Mouse (Mus musculus): ENCODE data around the gene Lpin2. TPM values are rescaled to one million over a fixed set of nuclear protein-coding genes. Genes with fewer than 3 reads are reported as not detected.

Lpin2 gene
- polyA plus RNA-seq, 1 experiment from 2014 or later, result 32.1 TPM

DNA sequence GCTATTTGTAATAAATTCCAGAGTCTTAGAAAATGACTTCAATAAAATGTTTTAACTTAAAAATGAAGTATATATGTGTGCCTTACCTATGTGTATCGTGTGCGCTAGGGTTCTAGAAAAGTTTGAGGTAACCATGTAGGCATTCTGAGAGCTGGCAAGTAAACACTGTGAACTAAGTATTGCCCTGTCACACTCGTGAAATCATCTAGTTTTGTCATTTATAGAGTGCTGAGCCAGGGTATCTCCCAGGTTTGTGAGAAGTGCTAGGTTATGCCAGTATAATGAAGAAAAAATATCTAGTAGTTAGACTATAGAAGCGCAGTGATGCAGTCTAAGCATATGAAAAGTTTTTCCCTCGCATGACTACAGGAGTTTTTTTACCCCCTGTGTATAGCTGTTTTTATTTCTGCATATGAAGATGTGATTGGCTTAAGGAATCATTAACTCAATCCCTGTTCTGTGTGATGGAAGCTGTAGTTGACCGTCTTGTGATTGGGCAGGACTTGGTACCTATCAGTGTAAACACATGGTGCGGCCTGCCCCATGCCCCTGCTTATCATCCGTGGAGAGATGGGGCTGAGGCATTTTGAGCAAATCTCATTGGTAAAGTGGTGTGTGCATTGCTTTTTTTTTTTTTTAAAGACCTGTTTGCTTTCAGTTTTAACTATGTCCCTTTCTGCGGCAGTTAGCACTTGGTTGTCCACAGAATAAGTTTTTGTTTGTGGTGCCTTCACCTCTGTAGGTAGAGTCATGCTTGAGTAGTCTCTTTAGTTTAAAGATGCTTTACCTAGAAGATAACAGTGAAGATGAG, 21.8 kb downstream of the Lpin2 start:
- no peak for DNase-seq (ENCODE audit: low spot score)
- Histone ChIP-seq H3K36me3 (ENCODE audit: control insufficient read depth, insufficient read depth, low read length) (no peaks in the 10 kb centered on the region), H3K27me3 (replicated peaks; ENCODE audit: control insufficient read depth, insufficient read depth, low read length) (no peaks in the 10 kb centered on the region), H3K4me1 (ENCODE audit: control insufficient read depth, insufficient read depth, low read length) (no peaks in the 10 kb centered on the region), H3K9me3 (ENCODE audit: control insufficient read depth, low read length) (no peaks in the 10 kb centered on the region), H3K27ac (replicated peaks; ENCODE audit: low read depth, low read length) (no peak overlapping the region), H3K4me3 (ENCODE audit: low read depth, low read length) (no peak overlapping the region), H3K9ac (ENCODE audit: low read depth, low read length) (no peak overlapping the region), H3K4me2 (ENCODE audit: low read depth, low read length) (no peak overlapping the region)
- no peak for ATAC-seq (ENCODE audit: low read depth)
- 92% methylated on average over 9 of the region's 9 CpGs for WGBS

DNA sequence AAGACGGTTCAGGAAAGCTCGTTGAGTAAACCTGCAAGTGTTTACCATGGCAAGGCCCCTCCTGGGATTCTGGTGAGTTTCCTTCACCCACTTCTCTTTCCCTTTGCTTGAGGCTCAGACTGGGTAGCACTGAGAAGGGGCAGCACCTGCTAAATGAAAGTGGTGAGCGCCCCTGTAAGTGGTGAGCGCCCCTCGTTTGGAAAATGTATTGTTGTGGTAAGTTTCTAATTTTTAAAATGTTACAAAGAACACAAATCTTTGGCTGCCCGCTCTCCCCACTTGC, 22.4 kb downstream of the Lpin2 start:
- DNase-seq (ENCODE audit: low spot score) (no peak), ATAC-seq (ENCODE audit: low read depth) (no peak)
- Histone ChIP-seq H3K4me2 (ENCODE audit: low read depth, low read length) (no peak overlapping the region), H3K27me3 (replicated peaks; ENCODE audit: control insufficient read depth, insufficient read depth, low read length) (no peaks in the 10 kb centered on the region), H3K36me3 (ENCODE audit: control insufficient read depth, insufficient read depth, low read length) (no peaks in the 10 kb centered on the region), H3K4me3 (ENCODE audit: low read depth, low read length) (no peak overlapping the region), H3K27ac (replicated peaks; ENCODE audit: low read depth, low read length) (no peak overlapping the region), H3K9me3 (ENCODE audit: control insufficient read depth, low read length) (no peaks in the 10 kb centered on the region), H3K4me1 (ENCODE audit: control insufficient read depth, insufficient read depth, low read length) (no peaks in the 10 kb centered on the region), H3K9ac (ENCODE audit: low read depth, low read length) (no peak overlapping the region)
- 86% methylated on average over 6 of the region's 6 CpGs for WGBS

DNA sequence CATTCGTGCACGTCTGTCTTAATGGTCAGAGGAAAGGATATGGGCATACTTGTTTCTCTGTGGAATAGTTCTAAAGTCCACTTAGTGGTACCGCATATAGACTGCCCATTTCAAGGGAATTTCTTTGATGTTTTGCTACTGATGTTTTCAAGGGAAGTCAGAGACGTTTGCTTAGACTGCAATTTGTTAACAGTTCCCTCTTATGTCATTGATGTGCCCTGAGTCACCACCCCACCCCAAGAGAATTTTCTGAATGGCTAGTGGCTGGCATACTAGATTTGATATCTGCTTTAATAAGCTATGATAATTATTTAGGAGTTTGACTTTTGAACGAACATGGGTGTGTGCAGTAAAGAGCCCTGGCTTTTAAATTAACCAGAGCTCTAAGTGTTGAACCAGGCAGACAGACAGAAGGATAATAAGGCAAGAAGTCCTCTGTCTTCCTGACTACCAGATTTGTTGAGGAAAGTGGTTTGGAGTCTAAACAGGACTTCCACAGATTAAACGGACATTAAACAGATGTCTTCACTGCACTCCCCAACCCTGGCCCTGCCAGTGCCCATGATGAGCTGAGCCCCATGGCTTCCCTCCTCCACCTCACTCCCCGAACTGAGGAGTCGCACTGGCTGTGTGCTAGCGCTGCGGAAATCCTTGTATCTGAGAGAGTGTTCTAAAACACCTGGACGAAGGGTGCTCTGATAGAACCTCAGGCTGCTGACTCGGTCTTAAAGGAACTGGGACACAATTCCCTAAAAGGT, 24.0 kb downstream of the Lpin2 start:
- no peak overlapping the region for H3K4me2 ChIP-seq (ENCODE audit: low read depth, low read length)
- no peaks in the 10 kb centered on the region for H3K27me3 ChIP-seq (replicated peaks; ENCODE audit: control insufficient read depth, insufficient read depth, low read length)
- DNase-seq (ENCODE audit: low spot score) (no peak), ATAC-seq (ENCODE audit: low read depth) (no peak)
- H3K4me3 ChIP-seq (ENCODE audit: low read depth, low read length), result no peak overlapping the region
- no peak overlapping the region for H3K9ac ChIP-seq (ENCODE audit: low read depth, low read length)
- no peaks in the 10 kb centered on the region for H3K9me3 ChIP-seq (ENCODE audit: control insufficient read depth, low read length)
- no peak overlapping the region for H3K27ac ChIP-seq (replicated peaks; ENCODE audit: low read depth, low read length)
- 62% methylated on average over 12 of the region's 12 CpGs for WGBS
- H3K4me1 ChIP-seq (ENCODE audit: control insufficient read depth, insufficient read depth, low read length), result no peaks in the 10 kb centered on the region
- no peaks in the 10 kb centered on the region for H3K36me3 ChIP-seq (ENCODE audit: control insufficient read depth, insufficient read depth, low read length)

DNA sequence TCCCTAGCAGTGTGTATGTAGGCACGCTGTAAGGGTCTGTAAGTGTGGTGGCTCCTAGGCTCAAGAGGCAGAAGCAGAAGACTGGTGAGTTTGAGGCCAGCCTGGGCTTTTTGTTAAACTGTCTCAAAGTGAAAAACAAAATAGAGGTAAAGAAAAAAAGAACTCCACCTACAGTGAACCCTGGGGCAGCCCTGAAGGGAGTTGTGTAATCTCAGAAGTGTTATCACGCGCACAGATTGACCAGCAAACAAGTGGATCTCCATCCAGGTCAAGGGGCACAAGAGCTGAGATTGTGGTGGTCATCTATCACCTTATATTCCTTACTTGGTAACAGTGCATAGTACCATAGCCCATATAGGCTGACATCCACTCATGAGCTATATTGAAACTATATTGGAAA, 24.9 kb downstream of the Lpin2 start:
- no peak overlapping the region for H3K4me2 ChIP-seq (ENCODE audit: low read depth, low read length)
- ATAC-seq (ENCODE audit: low read depth) (no peak), DNase-seq (ENCODE audit: low spot score) (no peak)
- H3K27ac ChIP-seq (replicated peaks; ENCODE audit: low read depth, low read length), result no peak overlapping the region
- 98% methylated on average over 3 of the region's 3 CpGs for WGBS
- H3K4me1 ChIP-seq (ENCODE audit: control insufficient read depth, insufficient read depth, low read length), result no peaks in the 10 kb centered on the region
- no peaks in the 10 kb centered on the region for H3K9me3 ChIP-seq (ENCODE audit: control insufficient read depth, low read length)
- H3K4me3 ChIP-seq (ENCODE audit: low read depth, low read length), result no peak overlapping the region
- no peaks in the 10 kb centered on the region for H3K36me3 ChIP-seq (ENCODE audit: control insufficient read depth, insufficient read depth, low read length)
- H3K9ac ChIP-seq (ENCODE audit: low read depth, low read length), result no peak overlapping the region
- H3K27me3 ChIP-seq (replicated peaks; ENCODE audit: control insufficient read depth, insufficient read depth, low read length), result no peaks in the 10 kb centered on the region

DNA sequence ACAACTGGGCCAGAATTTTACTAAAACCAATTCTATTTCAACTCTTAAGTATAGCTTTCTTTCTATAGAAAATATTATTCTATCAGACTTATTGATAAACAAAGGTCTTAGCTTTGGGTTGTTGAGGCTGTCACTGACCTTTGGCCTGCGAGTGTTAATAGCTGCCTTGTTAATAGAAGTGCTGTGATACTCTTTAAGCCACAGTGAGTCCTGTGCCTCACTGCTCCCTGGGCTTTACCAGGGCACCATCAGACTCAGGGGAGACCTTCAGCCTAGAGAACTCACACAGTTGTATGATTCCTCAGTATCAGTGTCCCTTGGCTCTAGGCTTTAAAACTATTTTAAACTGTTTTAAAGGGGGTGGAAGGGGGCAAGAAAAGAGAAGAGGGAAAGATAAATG, 26.0 kb downstream of the Lpin2 start:
- no peak for DNase-seq (ENCODE audit: low spot score)
- H3K27me3 ChIP-seq (replicated peaks; ENCODE audit: control insufficient read depth, insufficient read depth, low read length), result no peaks in the 10 kb centered on the region
- H3K27ac ChIP-seq (replicated peaks; ENCODE audit: low read depth, low read length), result no peak overlapping the region
- H3K4me3 ChIP-seq (ENCODE audit: low read depth, low read length), result no peak overlapping the region
- H3K9ac ChIP-seq (ENCODE audit: low read depth, low read length), result no peak overlapping the region
- H3K4me2 ChIP-seq (ENCODE audit: low read depth, low read length), result no peak overlapping the region
- ATAC-seq (ENCODE audit: low read depth), result no peak
- 91% methylated on average over 1 of the region's 1 CpGs for WGBS
- no peaks in the 10 kb centered on the region for H3K36me3 ChIP-seq (ENCODE audit: control insufficient read depth, insufficient read depth, low read length)
- no peaks in the 10 kb centered on the region for H3K4me1 ChIP-seq (ENCODE audit: control insufficient read depth, insufficient read depth, low read length)
- no peaks in the 10 kb centered on the region for H3K9me3 ChIP-seq (ENCODE audit: control insufficient read depth, low read length)

DNA sequence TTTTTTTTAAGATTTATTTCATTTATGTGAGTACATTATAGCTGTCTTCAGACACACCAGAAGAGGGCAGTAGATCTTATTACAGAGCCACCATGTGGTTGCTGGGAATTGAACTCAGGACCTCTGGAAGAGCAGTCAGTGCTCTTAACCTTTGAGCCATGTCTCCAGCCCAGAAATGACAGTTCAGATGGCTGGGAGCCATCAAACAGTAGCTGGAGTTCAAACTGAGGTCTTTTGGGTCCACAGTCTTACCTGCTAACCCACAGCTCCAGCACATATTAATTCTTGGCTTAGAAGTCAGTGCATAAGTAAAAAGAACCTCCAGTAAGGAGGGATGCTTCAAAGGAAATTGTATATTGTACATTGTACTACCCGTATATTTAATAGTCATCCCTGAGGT, 26.6 kb downstream of the Lpin2 start:
- H3K9ac ChIP-seq (ENCODE audit: low read depth, low read length), result no peak overlapping the region
- 86% methylated on average over 1 of the region's 1 CpGs for WGBS

DNA sequence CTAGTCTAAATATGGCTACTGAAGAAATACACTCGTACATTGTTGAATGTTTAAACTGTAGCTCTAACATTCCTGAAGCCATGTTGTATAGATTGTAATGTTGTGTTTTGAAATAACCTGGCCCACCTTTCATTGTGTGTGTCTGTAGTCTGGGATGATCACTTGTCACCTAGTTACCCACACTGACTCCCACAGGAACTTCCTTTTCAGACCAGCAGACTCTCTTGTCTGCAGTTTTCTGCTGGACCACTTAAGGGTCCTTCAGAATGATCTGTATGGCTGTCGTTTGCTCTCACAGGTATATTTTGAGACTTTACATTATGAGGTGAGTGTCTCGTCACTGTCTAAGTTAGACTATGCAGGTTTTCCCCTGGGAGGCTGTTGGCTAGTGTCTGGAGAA, 27.6 kb downstream of the Lpin2 start:
- Histone ChIP-seq H3K9me3 (ENCODE audit: control insufficient read depth, low read length) (no peaks in the 10 kb centered on the region), H3K4me3 (ENCODE audit: low read depth, low read length) (no peak overlapping the region), H3K36me3 (ENCODE audit: control insufficient read depth, insufficient read depth, low read length) (no peaks in the 10 kb centered on the region), H3K27me3 (replicated peaks; ENCODE audit: control insufficient read depth, insufficient read depth, low read length) (no peaks in the 10 kb centered on the region), H3K4me1 (ENCODE audit: control insufficient read depth, insufficient read depth, low read length) (no peaks in the 10 kb centered on the region; the same call in 1 of the 2 replicates), H3K9ac (ENCODE audit: low read depth, low read length) (no peak overlapping the region), H3K4me2 (ENCODE audit: low read depth, low read length) (no peak overlapping the region), H3K27ac (replicated peaks; ENCODE audit: low read depth, low read length) (no peak overlapping the region)
- DNase-seq (ENCODE audit: low spot score), result no peak
- ATAC-seq (ENCODE audit: low read depth), result no peak
- 79% methylated on average over 3 of the region's 3 CpGs for WGBS

More for the DNA sequence above, 26.6 kb downstream of the Lpin2 start:
- DNase-seq (ENCODE audit: low spot score) (no peak), ATAC-seq (ENCODE audit: low read depth) (no peak)
- Histone ChIP-seq H3K27me3 (replicated peaks; ENCODE audit: control insufficient read depth, insufficient read depth, low read length) (no peaks in the 10 kb centered on the region), H3K4me3 (ENCODE audit: low read depth, low read length) (no peak overlapping the region), H3K4me2 (ENCODE audit: low read depth, low read length) (no peak overlapping the region), H3K9me3 (ENCODE audit: control insufficient read depth, low read length) (no peaks in the 10 kb centered on the region), H3K36me3 (ENCODE audit: control insufficient read depth, insufficient read depth, low read length) (no peaks in the 10 kb centered on the region), H3K27ac (replicated peaks; ENCODE audit: low read depth, low read length) (no peak overlapping the region), H3K4me1 (ENCODE audit: control insufficient read depth, insufficient read depth, low read length) (no peaks in the 10 kb centered on the region)

DNA sequence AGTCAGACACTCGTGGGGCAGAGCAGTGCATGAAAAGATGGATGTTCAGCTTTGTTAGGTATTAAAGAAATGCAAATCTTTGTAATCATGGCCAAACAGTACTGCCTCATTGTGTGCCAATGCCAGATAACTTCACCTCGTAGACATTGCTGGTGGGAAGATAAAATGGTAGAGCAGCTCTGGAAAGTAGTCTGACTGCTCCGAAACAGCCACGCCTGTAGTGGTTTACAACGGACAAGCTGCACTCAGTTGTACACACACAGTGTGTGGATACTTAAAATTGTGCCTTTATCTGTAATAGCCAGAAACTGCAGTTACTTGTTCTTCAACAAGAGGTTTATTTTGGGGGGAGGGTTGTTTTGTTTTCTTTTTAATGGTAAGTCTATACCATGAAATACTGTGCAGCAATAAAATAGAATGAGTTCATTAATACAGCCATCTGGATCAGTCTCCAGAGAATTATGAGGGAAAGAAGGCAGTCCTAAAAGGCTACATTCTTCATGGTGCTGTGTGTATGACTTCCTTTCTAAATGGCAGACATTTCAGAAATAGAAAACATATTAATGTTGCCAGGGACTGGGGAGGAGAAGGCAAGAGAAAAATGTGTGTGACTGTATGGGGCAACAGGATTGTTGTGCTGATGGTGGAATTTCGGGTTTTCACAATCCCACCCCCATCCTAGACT, 29.7 kb downstream of the Lpin2 start:
- Histone ChIP-seq H3K4me1 (ENCODE audit: control insufficient read depth, insufficient read depth, low read length) (no peaks in the 10 kb centered on the region; the same call in 1 of the 2 replicates), H3K4me2 (ENCODE audit: low read depth, low read length) (no peak overlapping the region), H3K27me3 (replicated peaks; ENCODE audit: control insufficient read depth, insufficient read depth, low read length) (no peaks in the 10 kb centered on the region), H3K27ac (replicated peaks; ENCODE audit: low read depth, low read length) (no peak overlapping the region; the same call in 1 of the 2 replicates), H3K9ac (ENCODE audit: low read depth, low read length) (no peak overlapping the region), H3K36me3 (ENCODE audit: control insufficient read depth, insufficient read depth, low read length) (peaks cover 4% of the 10 kb centered on the region; the same call in 1 of the 2 replicates), H3K4me3 (ENCODE audit: low read depth, low read length) (no peak overlapping the region), H3K9me3 (ENCODE audit: control insufficient read depth, low read length) (no peaks in the 10 kb centered on the region)
- DNase-seq (ENCODE audit: low spot score) (no peak), ATAC-seq (ENCODE audit: low read depth) (no peak)
- whole genome bisulfite sequencing, result 74% methylated on average over 6 of the region's 6 CpGs
